Mouse (Mus musculus) neural tube, embryonic 13.5 days (tissue): Measurements from ENCODE around the gene Caskin2. TPM values are rescaled to one million over a fixed set of nuclear protein-coding genes. Genes with fewer than 3 reads are reported as not detected.

Experiments used
- ATAC-seq: fragments of 200-750 bp; cut with Nextera tagmentation; 2 replicates; pipeline ENCODE4 v1.8.0; 2017; ENCODE audit warnings: low read depth, mild to moderate bottlenecking, moderate TSS enrichment, moderate library complexity
- H3K27ac ChIP-seq: fragments of 300-500 bp; sonication (generic); replicated peaks from 2 replicates; pipeline ENCODE4 v1.5.1; 2015; ENCODE audit warnings: moderate library complexity, mild to moderate bottlenecking, inconsistent platforms
- H3K27me3 ChIP-seq: fragments of 300-500 bp; sonication (generic); 2 replicates; pipeline ENCODE4 v1.6.1; 2015; ENCODE audit warnings: mild to moderate bottlenecking, inconsistent platforms
- H3K36me3 ChIP-seq: fragments of 300-500 bp; sonication (generic); 2 replicates; pipeline ENCODE4 v1.6.1; 2015; ENCODE audit warnings: mild to moderate bottlenecking, inconsistent platforms
- H3K4me1 ChIP-seq: fragments of 300-500 bp; sonication (generic); replicated peaks from 2 replicates; pipeline ENCODE4 v1.6.1; 2015; ENCODE audit warnings: inconsistent platforms
- H3K4me2 ChIP-seq: fragments of 300-500 bp; sonication (generic); 2 replicates; pipeline ENCODE4 v1.6.1; 2015; ENCODE audit warnings: inconsistent platforms, mild to moderate bottlenecking, moderate library complexity
- H3K4me3 ChIP-seq: fragments of 300-500 bp; sonication (generic); 2 replicates; pipeline ENCODE4 v1.5.1; 2015; ENCODE audit warnings: mild to moderate bottlenecking, inconsistent platforms
- H3K9ac ChIP-seq: fragments of 300-500 bp; sonication (generic); 2 replicates; pipeline ENCODE4 v1.6.1; 2015; ENCODE audit warnings: moderate library complexity, mild to moderate bottlenecking, inconsistent platforms
- H3K9me3 ChIP-seq: fragments of 300-500 bp; sonication (generic); 2 replicates; pipeline ENCODE4 v1.6.1; 2016; ENCODE audit warnings: inconsistent platforms
- WGBS: fragments of 180-500 bp; shearing (Covaris S2); methylation state at CpG from one replicate; pipeline ENCODE4 v1.1.7; 2015; 5-methylcytosine and 5-hydroxymethylcytosine counted together
- polyA plus RNA-seq: library from polyadenylated mRNA; unstranded; fragments of >200 nt; fragmentation: Nextera tagmentation; extraction: Ambion mirVana; gene quantifications from 2 replicates; pipeline ENCODE4 v1.2.1, GENCODE M21; 2015

Caskin2 gene
- polyA plus RNA-seq, 1 experiment from 2014 or later: 15.2 TPM

GRCm38 (mm10) chr11:115811381-115812093, 1.9 kb downstream of the Caskin2 start:
- peak overlapping the region; percentile 96 for H3K4me3 ChIP-seq
- H3K4me2 ChIP-seq: peak overlapping the region; percentile 75
- no peak for ATAC-seq
- peak overlapping the region; percentile 78 for H3K27ac ChIP-seq
- H3K27me3 ChIP-seq: no peaks in the 10 kb centered on the region
- WGBS: 74% methylated on average over 20 of the region's 20 CpGs
- H3K9ac ChIP-seq: peak overlapping the region; percentile 95
- no peaks in the 10 kb centered on the region for H3K9me3 ChIP-seq
- peaks cover 82% of the 10 kb centered on the region for H3K4me1 ChIP-seq
- H3K36me3 ChIP-seq: peaks cover 21% of the 10 kb centered on the region

GRCm38 (mm10) chr11:115810377-115810776, 3.1 kb downstream of the Caskin2 start:
- H3K4me1 ChIP-seq: peaks cover 79% of the 10 kb centered on the region
- no peaks in the 10 kb centered on the region for H3K9me3 ChIP-seq
- peak overlapping the region; percentile 86 for H3K27ac ChIP-seq
- peak overlapping the region; percentile 95 for H3K9ac ChIP-seq
- H3K27me3 ChIP-seq: no peaks in the 10 kb centered on the region
- 86% methylated on average over 14 of the region's 14 CpGs for whole genome bisulfite sequencing
- peak overlapping the region; percentile 75 for H3K4me2 ChIP-seq
- ATAC-seq: no peak
- H3K4me3 ChIP-seq: peak overlapping the region; percentile 96
- H3K36me3 ChIP-seq: peaks cover 26% of the 10 kb centered on the region

- H3K4me1 ChIP-seq: peaks cover 74% of the 10 kb centered on the region
- ATAC-seq: no peak
- peaks cover 36% of the 10 kb centered on the region for H3K36me3 ChIP-seq
- WGBS: 61% methylated on average over 8 of the region's 8 CpGs
- no peaks in the 10 kb centered on the region for H3K27me3 ChIP-seq
- H3K9ac ChIP-seq: peak overlapping the region; percentile 95
- peak overlapping the region; percentile 75 for H3K4me2 ChIP-seq
- peak overlapping the region; percentile 86 for H3K27ac ChIP-seq
- peak overlapping the region; percentile 96 for H3K4me3 ChIP-seq
- H3K9me3 ChIP-seq: no peaks in the 10 kb centered on the region
Measured at GRCm38 (mm10) chr11:115809311-115809781, 4.1 kb downstream of the Caskin2 start.

GRCm38 (mm10) chr11:115808696-115809310, 4.6 kb downstream of the Caskin2 start:
- peak; percentile 15; the same call in 1 of the 2 replicates for ATAC-seq
- Histone ChIP-seq H3K36me3 (peaks cover 39% of the 10 kb centered on the region), H3K9ac (peak overlapping the region; percentile 95), H3K27ac (peak overlapping the region; percentile 86), H3K4me1 (peaks cover 71% of the 10 kb centered on the region), H3K4me2 (peak overlapping the region; percentile 75), H3K4me3 (peak overlapping the region; percentile 96; the same call in 1 of the 2 replicates), H3K27me3 (no peaks in the 10 kb centered on the region), H3K9me3 (no peaks in the 10 kb centered on the region)
- WGBS: 37% methylated on average over 10 of the region's 10 CpGs

- WGBS: 48% methylated on average over 11 of the region's 11 CpGs
- peak overlapping the region; percentile 75 for H3K4me2 ChIP-seq
- H3K4me3 ChIP-seq: peak overlapping the region; percentile 10
- ATAC-seq: 0 out of 2 replicates have a peak, but pooled peaks have one; percentile 2
- H3K9me3 ChIP-seq: no peaks in the 10 kb centered on the region
- no peaks in the 10 kb centered on the region for H3K27me3 ChIP-seq
- peak overlapping the region; percentile 86 for H3K27ac ChIP-seq
- H3K9ac ChIP-seq: peak overlapping the region; percentile 43
- H3K36me3 ChIP-seq: peaks cover 48% of the 10 kb centered on the region
- peaks cover 69% of the 10 kb centered on the region for H3K4me1 ChIP-seq
Measured at GRCm38 (mm10) chr11:115807971-115808370, 5.5 kb downstream of the Caskin2 start.

- peak overlapping the region; percentile 75 for H3K4me2 ChIP-seq
- ATAC-seq: peak; percentile 66
- peak overlapping the region; percentile 86 for H3K27ac ChIP-seq
- no peaks in the 10 kb centered on the region for H3K27me3 ChIP-seq
- H3K36me3 ChIP-seq: peaks cover 54% of the 10 kb centered on the region
- peak overlapping the region; percentile 43; the same call in 1 of the 2 replicates for H3K9ac ChIP-seq
- H3K4me3 ChIP-seq: peak overlapping the region; percentile 10
- WGBS: 38% methylated on average over 6 of the region's 6 CpGs
- peaks cover 62% of the 10 kb centered on the region for H3K4me1 ChIP-seq
- H3K9me3 ChIP-seq: no peaks in the 10 kb centered on the region
Measured at GRCm38 (mm10) chr11:115807306-115807705, 6.1 kb downstream of the Caskin2 start.

- no peaks in the 10 kb centered on the region for H3K9me3 ChIP-seq
- 92% methylated on average over 10 of the region's 10 CpGs for WGBS
- no peak overlapping the region for H3K4me3 ChIP-seq
- no peaks in the 10 kb centered on the region for H3K27me3 ChIP-seq
- ATAC-seq: no peak
- H3K27ac ChIP-seq: peak overlapping the region; percentile 86; the same call in 1 of the 2 replicates
- H3K9ac ChIP-seq: no peak overlapping the region
- peak overlapping the region; percentile 75; the same call in 1 of the 2 replicates for H3K4me2 ChIP-seq
- H3K36me3 ChIP-seq: peaks cover 61% of the 10 kb centered on the region
- H3K4me1 ChIP-seq: peaks cover 51% of the 10 kb centered on the region
Measured at GRCm38 (mm10) chr11:115806154-115806553, 7.3 kb downstream of the Caskin2 start.

- Histone ChIP-seq H3K4me2 (no peak overlapping the region), H3K36me3 (peaks cover 62% of the 10 kb centered on the region), H3K4me1 (peaks cover 39% of the 10 kb centered on the region), H3K9me3 (no peaks in the 10 kb centered on the region), H3K27ac (no peak overlapping the region), H3K4me3 (no peak overlapping the region), H3K9ac (no peak overlapping the region), H3K27me3 (no peaks in the 10 kb centered on the region)
- ATAC-seq: no peak
- WGBS: 92% methylated on average over 7 of the region's 7 CpGs
Measured at GRCm38 (mm10) chr11:115805005-115805404, 8.4 kb downstream of the Caskin2 start.

GRCm38 (mm10) chr11:115803072-115803709, 10.2 kb downstream of the Caskin2 start:
- H3K4me1 ChIP-seq: peaks cover 21% of the 10 kb centered on the region
- no peak overlapping the region for H3K4me2 ChIP-seq
- no peaks in the 10 kb centered on the region for H3K27me3 ChIP-seq
- peaks cover 79% of the 10 kb centered on the region for H3K36me3 ChIP-seq
- no peak overlapping the region for H3K27ac ChIP-seq
- H3K9me3 ChIP-seq: no peaks in the 10 kb centered on the region
- no peak overlapping the region for H3K4me3 ChIP-seq
- no peak for ATAC-seq
- 92% methylated on average over 24 of the region's 24 CpGs for WGBS
- no peak overlapping the region for H3K9ac ChIP-seq

GRCm38 (mm10) chr11:115800981-115801380, 12.5 kb downstream of the Caskin2 start:
- Histone ChIP-seq H3K9me3 (no peaks in the 10 kb centered on the region), H3K4me1 (no peaks in the 10 kb centered on the region), H3K4me3 (no peak overlapping the region), H3K27ac (no peak overlapping the region), H3K27me3 (no peaks in the 10 kb centered on the region), H3K9ac (no peak overlapping the region), H3K36me3 (peaks cover 92% of the 10 kb centered on the region), H3K4me2 (no peak overlapping the region)
- no peak for ATAC-seq
- WGBS: 92% methylated on average over 18 of the region's 18 CpGs

- no peak overlapping the region for H3K27ac ChIP-seq
- H3K9ac ChIP-seq: no peak overlapping the region
- H3K4me1 ChIP-seq: no peaks in the 10 kb centered on the region
- H3K4me3 ChIP-seq: no peak overlapping the region
- H3K9me3 ChIP-seq: no peaks in the 10 kb centered on the region
- 81% methylated on average over 9 of the region's 9 CpGs for WGBS
- ATAC-seq: no peak
- H3K36me3 ChIP-seq: peaks cover 100% of the 10 kb centered on the region
- no peak overlapping the region for H3K4me2 ChIP-seq
- H3K27me3 ChIP-seq: no peaks in the 10 kb centered on the region
Measured at GRCm38 (mm10) chr11:115797665-115798064, 15.8 kb downstream of the Caskin2 start.

GRCm38 (mm10) chr11:115796898-115797297, 16.5 kb downstream of the Caskin2 start:
- Histone ChIP-seq H3K4me2 (no peak overlapping the region), H3K4me1 (no peaks in the 10 kb centered on the region), H3K9ac (no peak overlapping the region), H3K9me3 (no peaks in the 10 kb centered on the region), H3K36me3 (peaks cover 100% of the 10 kb centered on the region), H3K27ac (no peak overlapping the region), H3K4me3 (no peak overlapping the region), H3K27me3 (no peaks in the 10 kb centered on the region)
- no peak for ATAC-seq
- WGBS: 86% methylated on average over 15 of the region's 15 CpGs
